Mouse (Mus musculus) hindbrain, embryonic 16.5 days (tissue): ENCODE data around the gene Hhipl1. TPM values are rescaled to one million over a fixed set of nuclear protein-coding genes. Genes with fewer than 3 reads are reported as not detected.

Experiments used
- ATAC-seq: fragments of 200-750 bp; cut with Nextera tagmentation; 2 replicates; pipeline ENCODE4 v1.8.0; 2017; ENCODE audit warnings: moderate TSS enrichment, moderate library complexity
- H3K27ac ChIP-seq: fragments of 300-500 bp; sonication (generic); 2 replicates; pipeline ENCODE4 v1.5.1; 2014; ENCODE audit warnings: low read depth, mild to moderate bottlenecking, control low read depth, low read length, moderate library complexity
- H3K27me3 ChIP-seq: fragments of 300-500 bp; sonication (generic); replicated peaks from 2 replicates; pipeline ENCODE4 v1.6.1; 2014; ENCODE audit warnings: low read length; ENCODE audit not compliant: control insufficient read depth, insufficient read depth
- H3K36me3 ChIP-seq: fragments of 300-500 bp; sonication (generic); 2 replicates; pipeline ENCODE4 v1.6.1; 2014; ENCODE audit warnings: mild to moderate bottlenecking, low read length, moderate library complexity, mixed read lengths; ENCODE audit not compliant: control insufficient read depth, insufficient read depth
- H3K4me1 ChIP-seq: fragments of 300-500 bp; sonication (generic); 2 replicates; pipeline ENCODE4 v1.6.1; 2014; ENCODE audit warnings: low read depth, low read length; ENCODE audit not compliant: control insufficient read depth, insufficient read depth
- H3K4me2 ChIP-seq: fragments of 300-500 bp; sonication (generic); 2 replicates; pipeline ENCODE4 v1.6.1; 2014; ENCODE audit warnings: mild to moderate bottlenecking, low read length, control low read depth, moderate library complexity
- H3K4me3 ChIP-seq: fragments of 300-500 bp; sonication (generic); 2 replicates; pipeline ENCODE4 v1.5.1; 2014; ENCODE audit warnings: mild to moderate bottlenecking, low read length, control low read depth, moderate library complexity
- H3K9ac ChIP-seq: fragments of 300-500 bp; sonication (generic); 2 replicates; pipeline ENCODE4 v1.6.1; 2014; ENCODE audit warnings: low read depth, mild to moderate bottlenecking, control low read depth, low read length, moderate library complexity
- H3K9me3 ChIP-seq: fragments of 300-500 bp; sonication (generic); 2 replicates; pipeline ENCODE4 v1.6.1; 2014; ENCODE audit warnings: mild to moderate bottlenecking, low read length, moderate library complexity; ENCODE audit not compliant: control insufficient read depth
- WGBS: fragments of 180-500 bp; shearing (Covaris S2); extraction: QIAGEN DNeasy Blood & Tissue Kit; methylation state at CpG from one replicate; pipeline ENCODE4 v1.1.7; 2014; 5-methylcytosine and 5-hydroxymethylcytosine counted together
- polyA plus RNA-seq: library from polyadenylated mRNA; unstranded; fragments of >200 nt; fragmentation: Nextera tagmentation; extraction: Ambion mirVana; gene quantifications from 2 replicates; pipeline ENCODE4 v1.2.1, GENCODE M21; 2015

Hhipl1 gene
- polyA plus RNA-seq: 2.6 and 2.9 TPM in 2 replicates

GRCm38 (mm10) chr12:108305812-108306794, at the start of gene Hhipl1:
Hhipl1 (plus strand) TSS chr12:108306270.
- 4% methylated on average over 63 of the region's 67 CpGs for WGBS
- Histone ChIP-seq H3K4me3 (peak within 1 kb of the TSS; percentile 61), H3K36me3 (no peaks in the 10 kb centered on the region), H3K9ac (peak within 1 kb of the TSS; percentile 75), H3K4me2 (peak within 1 kb of the TSS; percentile 89), H3K27ac (no peak within 1 kb of the TSS), H3K27me3 (no peaks in the 10 kb centered on the region; the same call in 1 of the 2 replicates), H3K9me3 (no peaks in the 10 kb centered on the region), H3K4me1 (peaks cover 10% of the 10 kb centered on the region)
- peak; percentile 68 for ATAC-seq

DNA sequence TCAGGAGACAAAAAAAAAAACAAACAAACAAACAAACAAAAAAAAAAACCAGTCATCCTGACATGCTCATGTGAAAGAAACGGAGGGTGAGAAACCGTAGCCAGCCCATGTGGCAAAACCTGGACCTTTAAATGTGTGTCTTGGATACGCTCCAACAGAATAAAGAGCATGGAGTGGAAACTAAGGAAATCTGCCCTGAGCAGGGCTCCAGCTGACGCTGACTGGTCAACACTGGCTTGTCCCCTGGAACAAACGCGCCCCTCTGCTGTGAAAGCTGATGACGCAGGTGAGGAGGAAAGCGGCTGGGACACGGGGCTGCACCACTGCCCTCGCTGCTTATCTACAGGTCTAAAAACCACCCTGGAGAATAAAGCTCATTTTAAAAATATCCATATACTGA, 49.3 kb upstream of the Hhipl1 start:
- Histone ChIP-seq H3K36me3 (no peaks in the 10 kb centered on the region), H3K27me3 (no peaks in the 10 kb centered on the region), H3K9ac (no peak overlapping the region; the same call in 1 of the 2 replicates), H3K4me2 (no peak overlapping the region), H3K4me3 (no peak overlapping the region), H3K27ac (no peak overlapping the region), H3K4me1 (peaks cover 41% of the 10 kb centered on the region), H3K9me3 (no peaks in the 10 kb centered on the region)
- no peak for ATAC-seq
- WGBS: 33% methylated on average over 10 of the region's 10 CpGs

DNA sequence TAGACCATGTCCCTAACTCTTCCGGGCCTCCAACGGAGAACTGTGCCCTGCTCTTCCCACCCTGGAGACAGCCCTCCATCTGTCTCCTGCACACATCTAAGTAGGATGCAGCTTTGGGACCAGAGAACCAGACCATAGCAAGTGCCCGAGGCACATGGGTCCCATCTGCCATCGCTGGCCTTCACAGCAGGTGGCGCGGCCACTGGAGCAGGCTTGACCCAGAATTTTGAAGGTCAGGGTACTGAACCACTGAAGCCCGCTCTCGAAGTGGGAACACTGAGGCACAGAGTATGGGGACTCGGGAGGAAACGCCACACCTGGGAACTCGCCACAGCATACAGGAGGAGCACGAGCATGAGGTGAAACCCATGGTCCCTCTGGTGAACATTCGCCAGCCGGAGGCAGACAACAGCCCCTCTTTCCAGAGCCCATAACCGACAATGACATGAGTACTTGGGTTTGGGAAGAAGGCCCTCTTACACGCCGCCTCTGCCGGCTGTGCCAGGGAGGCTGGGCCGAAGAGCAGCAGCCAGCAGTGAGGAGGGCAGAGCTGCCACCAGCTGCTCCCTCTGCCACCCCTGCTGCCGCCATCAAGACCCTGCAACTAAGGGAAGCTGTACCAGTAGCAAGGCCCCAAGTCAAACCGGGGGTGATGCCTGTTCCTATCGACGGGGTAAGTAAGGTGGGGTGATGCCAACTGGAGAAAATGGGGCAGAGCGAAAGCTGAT, 46.6 kb upstream of the Hhipl1 start:
- ATAC-seq: no peak

GRCm38 (mm10) chr12:108260950-108261349, 45.1 kb upstream of the Hhipl1 start:
- H3K4me3 ChIP-seq: no peak overlapping the region
- peaks cover 53% of the 10 kb centered on the region for H3K4me1 ChIP-seq
- ATAC-seq: no peak
- H3K4me2 ChIP-seq: no peak overlapping the region
- H3K36me3 ChIP-seq: no peaks in the 10 kb centered on the region
- no peak overlapping the region for H3K27ac ChIP-seq
- WGBS: 72% methylated on average over 12 of the region's 12 CpGs
- no peaks in the 10 kb centered on the region for H3K27me3 ChIP-seq
- H3K9ac ChIP-seq: no peak overlapping the region
- H3K9me3 ChIP-seq: no peaks in the 10 kb centered on the region

More for the DNA sequence above, 46.6 kb upstream of the Hhipl1 start:
- no peak overlapping the region for H3K27ac ChIP-seq
- H3K4me2 ChIP-seq: no peak overlapping the region
- peaks cover 49% of the 10 kb centered on the region for H3K4me1 ChIP-seq
- no peaks in the 10 kb centered on the region for H3K36me3 ChIP-seq
- no peaks in the 10 kb centered on the region for H3K9me3 ChIP-seq
- 68% methylated on average over 24 of the region's 24 CpGs for WGBS
- no peak overlapping the region for H3K4me3 ChIP-seq
- H3K9ac ChIP-seq: no peak overlapping the region
- H3K27me3 ChIP-seq: no peaks in the 10 kb centered on the region

GRCm38 (mm10) chr12:108264918-108265317, 41.2 kb upstream of the Hhipl1 start:
- peak overlapping the region; percentile 60 for H3K9ac ChIP-seq
- no peaks in the 10 kb centered on the region for H3K36me3 ChIP-seq
- H3K4me3 ChIP-seq: no peak overlapping the region
- WGBS: 76% methylated on average over 7 of the region's 7 CpGs
- no peak overlapping the region for H3K27ac ChIP-seq
- H3K27me3 ChIP-seq: no peaks in the 10 kb centered on the region
- no peak overlapping the region; the same call in 1 of the 2 replicates for H3K4me2 ChIP-seq
- ATAC-seq: no peak
- H3K4me1 ChIP-seq: peaks cover 59% of the 10 kb centered on the region
- H3K9me3 ChIP-seq: no peaks in the 10 kb centered on the region

DNA sequence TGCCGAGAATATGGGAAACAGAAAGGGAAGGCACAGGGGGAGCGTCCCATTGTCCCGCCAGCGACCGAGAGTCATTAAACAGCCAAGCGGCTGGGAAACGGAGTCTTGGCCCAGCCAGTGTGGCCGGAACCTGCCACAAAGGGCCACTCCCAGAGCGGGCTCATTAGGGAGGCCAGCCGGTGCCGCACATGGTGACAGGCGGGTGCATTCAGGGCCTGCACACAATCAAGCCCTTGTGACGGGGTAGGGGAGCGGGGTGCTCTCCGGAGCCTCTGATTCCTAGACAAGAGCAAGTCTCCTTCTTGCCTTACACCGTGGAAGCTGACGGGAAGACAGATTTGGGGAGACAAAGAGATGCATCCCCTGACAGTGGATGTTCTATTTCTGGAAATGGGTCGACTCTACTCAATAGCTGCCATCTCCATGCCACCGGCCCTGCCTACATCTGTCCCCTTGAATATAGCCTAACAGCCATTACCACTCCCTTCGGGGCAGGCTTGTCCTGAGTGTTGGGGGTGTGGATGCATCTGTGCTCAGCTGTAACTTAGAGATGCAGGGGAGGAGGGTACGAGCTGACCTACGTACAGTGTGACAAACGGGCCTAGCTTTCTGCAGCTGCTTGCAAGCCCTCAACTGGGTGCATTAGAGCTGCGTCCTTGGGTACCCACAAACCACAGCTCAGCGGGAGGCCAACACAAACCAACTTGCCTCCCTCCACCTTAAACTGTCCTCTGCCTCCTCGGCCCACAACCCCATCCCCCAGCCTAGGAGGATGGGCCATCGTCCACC, 40.0 kb upstream of the Hhipl1 start:
- H3K4me1 ChIP-seq: peaks cover 69% of the 10 kb centered on the region
- peak overlapping the region; percentile 61 for H3K27ac ChIP-seq
- no peaks in the 10 kb centered on the region for H3K27me3 ChIP-seq
- H3K9ac ChIP-seq: peak overlapping the region; percentile 60
- no peaks in the 10 kb centered on the region for H3K9me3 ChIP-seq
- no peaks in the 10 kb centered on the region for H3K36me3 ChIP-seq
- H3K4me3 ChIP-seq: peak overlapping the region; percentile 23; the same call in 1 of the 2 replicates
- peak overlapping the region; percentile 49 for H3K4me2 ChIP-seq
- ATAC-seq: peak; percentile 61
- 12% methylated on average over 27 of the region's 27 CpGs for WGBS

- Histone ChIP-seq H3K27me3 (no peaks in the 10 kb centered on the region), H3K4me2 (no peak overlapping the region), H3K4me3 (no peak overlapping the region), H3K27ac (no peak overlapping the region; the same call in 1 of the 2 replicates), H3K4me1 (peaks cover 82% of the 10 kb centered on the region), H3K36me3 (no peaks in the 10 kb centered on the region), H3K9ac (no peak overlapping the region), H3K9me3 (no peaks in the 10 kb centered on the region)
- WGBS: 86% methylated on average over 7 of the region's 7 CpGs
- ATAC-seq: no peak
Observed at GRCm38 (mm10) chr12:108267653-108268052, 38.4 kb upstream of the Hhipl1 start.

DNA sequence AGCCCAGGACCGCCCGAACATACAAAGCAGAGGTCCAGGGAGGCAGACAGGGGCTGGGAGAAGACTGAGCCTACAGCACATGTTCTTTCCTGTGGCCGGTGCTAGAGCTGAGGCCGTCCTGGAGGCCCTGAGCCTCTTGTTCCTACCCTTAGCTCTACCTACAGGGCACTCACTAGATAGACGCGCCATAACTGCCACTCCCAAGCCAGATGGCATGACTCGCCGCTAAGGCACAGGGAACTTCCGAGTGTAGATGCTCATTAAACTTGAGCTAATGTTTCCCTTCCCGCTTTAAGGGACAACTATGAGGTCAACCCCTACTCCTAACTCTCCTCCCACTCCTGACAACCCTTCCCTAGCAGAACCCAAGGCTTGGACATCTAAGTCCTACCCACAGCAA, 37.1 kb upstream of the Hhipl1 start:
- no peaks in the 10 kb centered on the region for H3K9me3 ChIP-seq
- no peak for ATAC-seq
- H3K27ac ChIP-seq: no peak overlapping the region
- no peak overlapping the region for H3K4me3 ChIP-seq
- no peak overlapping the region for H3K4me2 ChIP-seq
- H3K4me1 ChIP-seq: peaks cover 82% of the 10 kb centered on the region
- 85% methylated on average over 10 of the region's 10 CpGs for WGBS
- H3K36me3 ChIP-seq: no peaks in the 10 kb centered on the region
- H3K27me3 ChIP-seq: no peaks in the 10 kb centered on the region
- H3K9ac ChIP-seq: no peak overlapping the region
